Mouse (Mus musculus) retina, adult 2 months (tissue): ENCODE data around the gene Hist1h2ac.
"Not testable (repeated sequence)": the region's sequence is repeated elsewhere in the genome, so short reads cannot be mapped to it uniquely, and the experiment has no call there.

ENCODE experiments used
- DNase-seq: peaks from one replicate; pipeline ENCODE4 v3.0.0-alpha.2; 2012; ENCODE audit warnings: low read depth, low spot score

The Hist1h2ac gene

GRCm38 (mm10) chr13:23683755-23684281, at the start of gene Hist1h2ac, which contains the start of gene Hist1h2bc:
Gene Hist1h2ac (minus strand): TSS chr13:23683948.
Gene Hist1h2bc (plus strand): TSS chr13:23684199.
- peak; percentile 97 for DNase-seq

- DNase-seq, result peak; percentile 57
These were observed 48.5 kb upstream of the Hist1h2ac start for GRCm38 (mm10) chr13:23732156-23732804.

- no peak for DNase-seq
These were observed 46.7 kb upstream of the Hist1h2ac start for GRCm38 (mm10) chr13:23730479-23730878.

- DNase-seq, result no peak
These were observed 46.0 kb upstream of the Hist1h2ac start for GRCm38 (mm10) chr13:23729706-23730105.

GRCm38 (mm10) chr13:23729192-23729525, 45.4 kb upstream of the Hist1h2ac start:
- no peak for DNase-seq

- no peak for DNase-seq
These were observed 44.9 kb upstream of the Hist1h2ac start for GRCm38 (mm10) chr13:23728472-23729191.

GRCm38 (mm10) chr13:23725213-23725612, 41.5 kb upstream of the Hist1h2ac start:
- DNase-seq, result no peak

GRCm38 (mm10) chr13:23724239-23724638, 40.5 kb upstream of the Hist1h2ac start:
- no peak for DNase-seq

GRCm38 (mm10) chr13:23717593-23718245, 34.0 kb upstream of the Hist1h2ac start:
- not testable (repeated sequence) for DNase-seq

GRCm38 (mm10) chr13:23717176-23717575, 33.4 kb upstream of the Hist1h2ac start:
- DNase-seq, result no peak

- DNase-seq, result no peak
These were observed 32.7 kb upstream of the Hist1h2ac start for GRCm38 (mm10) chr13:23716261-23717042.

GRCm38 (mm10) chr13:23710374-23711089, 26.8 kb upstream of the Hist1h2ac start, which contains the start of gene Hfe:
Gene Hfe (minus strand): TSS chr13:23710854.
- DNase-seq, result no peak

GRCm38 (mm10) chr13:23709714-23710373, 26.1 kb upstream of the Hist1h2ac start:
- DNase-seq, result no peak

GRCm38 (mm10) chr13:23708654-23709053, 24.9 kb upstream of the Hist1h2ac start:
- no peak for DNase-seq

GRCm38 (mm10) chr13:23708041-23708440, 24.3 kb upstream of the Hist1h2ac start:
- no peak for DNase-seq

GRCm38 (mm10) chr13:23706771-23707170, 23.0 kb upstream of the Hist1h2ac start:
- DNase-seq, result no peak

- no peak for DNase-seq
These were observed 22.1 kb upstream of the Hist1h2ac start for GRCm38 (mm10) chr13:23705751-23706356.

GRCm38 (mm10) chr13:23702801-23703200, 19.1 kb upstream of the Hist1h2ac start:
- DNase-seq, result not testable (repeated sequence)

GRCm38 (mm10) chr13:23702220-23702619, 18.5 kb upstream of the Hist1h2ac start:
- DNase-seq, result no peak
